Mouse (Mus musculus): ENCODE results near the gene Ranbp17. TPM values are rescaled to one million over a fixed set of nuclear protein-coding genes. Genes with fewer than 3 reads are reported as not detected.

Ranbp17 gene
- total RNA-seq (2015; ENCODE audit: low replicate concordance) (7.1 TPM in 1 of 2 replicates, not detected in the other), total RNA-seq (2017; ENCODE audit: low replicate concordance) (1.5 and 2.4 TPM in 2 replicates)

DNA sequence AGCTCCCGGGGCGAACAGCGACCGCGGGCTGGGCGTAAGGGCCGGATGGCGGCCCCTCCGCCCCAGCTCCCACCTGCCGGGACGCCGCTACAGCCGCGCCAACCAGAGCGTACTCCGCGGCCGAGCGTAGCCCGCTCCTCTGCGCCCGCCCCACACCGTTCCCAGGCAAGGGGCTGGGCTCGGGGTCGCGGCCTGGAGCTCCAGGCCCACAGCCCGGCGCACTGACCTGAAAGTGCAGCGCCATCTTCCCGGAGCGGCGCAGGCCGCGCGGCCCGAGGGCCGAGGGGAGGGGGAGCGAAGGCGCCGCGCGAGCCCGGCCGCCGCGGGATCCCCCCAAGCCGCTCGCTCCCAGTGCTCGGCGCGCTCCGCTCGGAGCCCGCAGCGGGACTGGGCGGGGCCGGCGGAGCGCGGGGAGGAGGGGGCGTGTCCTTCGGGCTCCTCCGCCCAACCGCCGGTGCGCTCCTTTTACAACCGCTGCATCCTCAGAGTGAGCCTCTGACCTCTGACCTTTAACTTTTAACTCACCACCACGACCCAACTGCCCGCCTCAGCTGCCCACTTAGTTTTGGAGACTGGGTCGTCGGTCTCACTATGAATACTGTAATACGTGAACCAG, at the start of gene Ranbp17:
Gene Ranbp17, minus strand, starts transcription at position 371 of the 616 bp plus-strand sequence.
- ATAC-seq (replicated peaks; ENCODE audit: low FRiP score, poor library complexity, severe bottlenecking) = peak; percentile 74

DNA sequence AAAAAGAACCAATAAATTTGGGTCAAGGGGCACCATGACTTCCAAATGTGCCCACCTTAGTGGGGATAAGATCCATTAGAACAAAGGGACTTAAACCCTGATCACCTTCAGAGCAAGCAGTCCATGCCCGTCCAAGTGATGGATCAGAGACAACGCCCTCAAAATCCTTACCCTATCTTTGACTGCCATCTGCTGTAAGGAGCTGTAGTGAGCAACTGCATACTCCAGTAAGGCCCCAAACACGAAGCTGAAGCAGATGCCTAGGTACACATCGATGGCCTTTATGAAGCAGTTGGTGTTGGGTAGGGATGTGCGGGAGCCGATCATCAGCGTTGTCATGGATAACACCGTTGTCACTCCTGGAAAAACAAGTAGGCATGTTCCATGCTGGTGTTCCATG, 40.6 kb upstream of the Ranbp17 start:
- no peak for ATAC-seq (replicated peaks; ENCODE audit: low FRiP score, poor library complexity, severe bottlenecking)

DNA sequence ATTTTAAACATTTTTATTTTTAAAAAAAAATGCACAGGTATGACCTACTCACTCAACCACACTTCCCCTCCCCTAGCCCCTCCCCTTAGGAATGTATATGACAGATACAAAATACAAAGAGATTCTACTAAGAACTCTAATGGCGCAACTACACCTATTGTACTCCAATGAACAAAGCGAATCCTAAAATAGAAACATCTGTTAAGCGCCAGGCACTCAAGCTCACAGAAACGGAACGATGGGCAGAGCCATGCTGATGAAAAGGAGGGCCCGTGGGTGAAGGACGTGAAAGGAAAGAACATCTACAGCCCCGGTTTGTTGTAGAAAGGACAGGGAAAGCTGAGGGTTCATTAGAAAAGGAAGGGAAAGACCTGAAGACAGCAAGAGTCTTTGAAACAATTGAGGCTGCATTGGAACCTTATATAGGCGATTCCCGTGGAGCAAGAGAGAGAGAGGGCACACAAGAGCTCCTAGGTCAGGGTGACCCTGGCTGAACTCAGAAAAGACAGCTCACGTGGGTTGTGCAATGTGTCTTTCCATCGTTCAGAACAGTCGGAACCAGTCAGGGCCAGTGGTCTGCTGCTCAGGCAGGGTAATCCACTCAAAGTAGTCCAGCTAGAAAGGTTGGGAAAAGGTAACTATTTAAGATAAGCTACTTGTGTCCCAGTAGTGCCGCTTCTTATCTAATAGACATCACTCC, 37.5 kb upstream of the Ranbp17 start:
- ATAC-seq (replicated peaks; ENCODE audit: low FRiP score, poor library complexity, severe bottlenecking) = no peak

DNA sequence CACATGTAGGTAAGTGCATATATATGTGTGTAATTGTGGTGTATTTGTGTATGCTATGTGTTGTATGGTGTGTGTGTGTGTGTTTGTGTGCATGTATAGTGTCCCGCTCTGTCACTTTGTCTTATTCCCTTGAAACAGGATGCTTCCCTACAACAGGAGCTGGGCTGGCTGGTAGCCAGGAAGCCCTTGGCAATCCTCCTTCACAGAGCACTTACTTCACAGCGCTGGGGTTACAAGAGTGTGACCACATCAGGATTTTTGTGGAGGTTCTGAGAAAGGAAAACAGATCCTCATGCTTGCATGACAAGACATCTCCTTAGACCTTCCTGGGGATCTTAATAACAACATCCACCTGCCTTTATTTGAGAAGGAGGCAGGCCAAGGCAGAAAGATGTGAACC, 33.8 kb upstream of the Ranbp17 start:
- no peak for ATAC-seq (replicated peaks; ENCODE audit: low FRiP score, poor library complexity, severe bottlenecking)

- ATAC-seq (replicated peaks; ENCODE audit: low FRiP score, poor library complexity, severe bottlenecking) = no peak
These were observed 31.4 kb upstream of the Ranbp17 start for GRCm38 (mm10) chr11:33544945-33545344.

- no peak for ATAC-seq (replicated peaks; ENCODE audit: low FRiP score, poor library complexity, severe bottlenecking)
These were observed 30.6 kb upstream of the Ranbp17 start for GRCm38 (mm10) chr11:33544121-33544520.

DNA sequence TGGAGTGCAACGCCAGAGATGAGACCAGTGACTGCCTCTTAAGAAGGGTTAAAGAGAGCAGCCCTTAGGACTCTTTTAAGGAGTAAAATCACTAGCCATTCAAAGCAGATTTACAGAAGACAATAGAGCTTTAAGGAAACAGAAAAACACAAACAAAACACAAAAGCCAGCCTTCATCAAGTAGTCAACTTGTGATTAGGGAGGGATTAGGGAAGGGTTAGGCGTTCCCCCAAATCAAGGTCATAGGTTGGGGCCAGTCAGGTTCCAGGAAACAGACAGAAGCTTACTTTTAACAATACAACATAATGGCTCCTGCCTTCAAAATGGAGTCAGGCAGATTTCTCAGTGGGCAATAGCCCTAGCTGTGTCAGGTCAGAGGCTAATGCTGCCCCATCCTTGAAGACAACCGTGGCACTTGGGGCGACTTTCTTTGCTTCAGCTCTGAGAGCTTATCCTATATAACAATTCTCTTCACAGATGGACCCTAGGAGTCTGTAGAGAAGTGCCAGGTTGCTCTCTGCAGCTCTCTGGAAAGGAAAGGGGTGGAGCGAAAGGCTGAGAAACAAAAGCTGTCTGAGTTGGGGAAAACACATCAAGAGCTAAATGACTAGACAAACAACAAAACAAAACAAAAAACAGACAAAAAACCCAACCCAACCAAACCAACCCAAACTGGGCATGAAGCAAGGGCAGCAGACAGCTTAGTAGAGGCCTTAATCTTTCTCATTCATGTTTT, 24.0 kb upstream of the Ranbp17 start:
- no peak for ATAC-seq (replicated peaks; ENCODE audit: low FRiP score, poor library complexity, severe bottlenecking)

GRCm38 (mm10) chr11:33536636-33537035, 23.1 kb upstream of the Ranbp17 start:
- ATAC-seq (replicated peaks; ENCODE audit: low FRiP score, poor library complexity, severe bottlenecking) = no peak

- no peak for ATAC-seq (replicated peaks; ENCODE audit: low FRiP score, poor library complexity, severe bottlenecking)
These were observed 21.0 kb upstream of the Ranbp17 start for GRCm38 (mm10) chr11:33534541-33534940.

GRCm38 (mm10) chr11:33533577-33533976, 20.0 kb upstream of the Ranbp17 start:
- no peak for ATAC-seq (replicated peaks; ENCODE audit: low FRiP score, poor library complexity, severe bottlenecking)

- ATAC-seq (replicated peaks; ENCODE audit: low FRiP score, poor library complexity, severe bottlenecking) = no peak
These were observed 16.0 kb upstream of the Ranbp17 start for GRCm38 (mm10) chr11:33529576-33529975.

- ATAC-seq (replicated peaks; ENCODE audit: low FRiP score, poor library complexity, severe bottlenecking) = peak; percentile 81
These were observed 631 bp downstream of the Ranbp17 start for GRCm38 (mm10) chr11:33512854-33513375.

- no peak for ATAC-seq (replicated peaks; ENCODE audit: low FRiP score, poor library complexity, severe bottlenecking)
These were observed 4.1 kb downstream of the Ranbp17 start for GRCm38 (mm10) chr11:33509401-33509800.

DNA sequence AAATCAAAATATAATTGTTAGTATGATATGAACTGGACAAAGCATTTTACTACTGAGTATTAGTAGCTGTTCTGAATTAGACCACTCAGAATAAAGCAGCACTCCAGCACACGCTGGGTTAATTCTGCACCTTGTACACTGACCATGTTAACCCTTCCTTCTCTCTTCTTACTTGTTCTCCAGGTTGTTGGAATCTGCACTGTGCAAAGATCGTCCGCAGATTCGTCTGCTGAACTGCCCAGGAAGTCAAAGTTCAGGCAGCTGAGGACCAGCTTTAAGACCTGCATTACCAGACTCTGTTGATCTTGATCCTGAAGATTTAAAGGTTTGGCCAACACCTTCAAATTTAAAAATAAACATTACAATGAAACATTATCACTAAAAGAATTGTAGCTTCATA, 27.8 kb downstream of the Ranbp17 start:
- ATAC-seq (replicated peaks; ENCODE audit: low FRiP score, poor library complexity, severe bottlenecking) = no peak

DNA sequence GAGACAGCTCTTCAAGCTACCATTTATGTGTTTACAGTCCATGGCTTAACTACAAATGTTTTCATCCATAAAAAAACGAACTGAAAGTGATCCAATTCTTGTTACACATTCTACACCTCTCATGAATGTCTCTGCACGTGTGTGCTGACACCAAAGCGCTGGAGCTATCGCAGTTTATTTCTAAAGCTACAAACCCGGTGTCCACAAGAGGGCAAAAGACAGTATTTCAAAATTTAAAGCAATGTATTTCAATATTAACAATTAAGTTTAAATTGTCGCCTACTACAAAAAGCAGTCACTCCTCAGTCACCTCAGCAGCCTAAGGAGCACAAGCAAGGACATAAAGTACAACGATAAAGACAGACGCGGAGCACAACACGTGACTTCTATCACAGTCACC, 33.1 kb downstream of the Ranbp17 start:
- no peak for ATAC-seq (replicated peaks; ENCODE audit: low FRiP score, poor library complexity, severe bottlenecking)

- no peak for ATAC-seq (replicated peaks; ENCODE audit: low FRiP score, poor library complexity, severe bottlenecking)
These were observed 34.3 kb downstream of the Ranbp17 start for GRCm38 (mm10) chr11:33479209-33479608.

DNA sequence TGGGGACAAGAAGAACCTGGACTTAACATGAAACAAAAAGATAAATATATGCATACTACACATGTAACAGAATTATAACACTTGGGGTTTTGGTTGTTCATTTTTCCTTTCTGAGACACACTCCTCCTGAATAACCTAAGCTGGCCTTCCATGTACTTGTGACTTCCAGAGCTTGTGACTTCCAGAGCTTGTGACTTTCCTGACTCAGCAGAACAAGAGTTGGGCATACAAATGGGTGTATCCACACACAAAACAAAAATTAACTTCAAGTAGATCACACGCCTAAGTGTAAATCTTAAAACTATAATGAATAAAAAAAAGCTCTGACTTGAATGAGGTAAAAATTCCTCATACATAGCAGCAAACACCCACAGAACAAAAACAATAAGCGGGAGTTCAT, 36.9 kb downstream of the Ranbp17 start:
- ATAC-seq (replicated peaks; ENCODE audit: low FRiP score, poor library complexity, severe bottlenecking) = no peak

DNA sequence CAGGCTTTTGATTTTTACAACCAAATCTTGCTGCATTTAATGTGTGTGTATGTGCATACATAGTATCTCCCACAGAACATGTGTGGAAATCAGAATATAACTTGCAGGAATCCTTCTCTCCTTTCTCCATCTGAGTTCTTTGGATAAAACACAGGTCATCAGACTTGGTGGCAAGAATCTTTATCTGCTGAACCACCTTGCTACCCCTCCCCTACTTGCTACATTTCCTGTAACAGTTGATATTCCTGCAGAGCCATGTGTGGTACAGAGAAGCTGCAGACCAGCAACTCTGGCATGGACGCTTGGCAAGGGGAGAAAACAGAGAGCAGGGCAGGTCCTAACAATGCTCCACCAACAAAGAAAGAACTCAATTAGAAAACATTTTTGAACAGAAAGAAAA, 52.4 kb downstream of the Ranbp17 start:
- ATAC-seq (replicated peaks; ENCODE audit: low FRiP score, poor library complexity, severe bottlenecking) = no peak

- ATAC-seq (replicated peaks; ENCODE audit: low FRiP score, poor library complexity, severe bottlenecking) = no peak
These were observed 59.5 kb downstream of the Ranbp17 start for GRCm38 (mm10) chr11:33454069-33454468.

- no peak for ATAC-seq (replicated peaks; ENCODE audit: low FRiP score, poor library complexity, severe bottlenecking)
These were observed 79.7 kb downstream of the Ranbp17 start for GRCm38 (mm10) chr11:33433813-33434212.

- peak; percentile 95 for ATAC-seq (replicated peaks; ENCODE audit: low FRiP score, poor library complexity, severe bottlenecking)
These were observed 85.3 kb downstream of the Ranbp17 start for GRCm38 (mm10) chr11:33428238-33428637.
